Comparison of ENCODE assay signal across 19 mouse cellular contexts in genomic region chr16:50615569-50615968, GRCm38 (mm10). TPM values are rescaled to one million over a fixed set of nuclear protein-coding genes. Genes with fewer than 3 reads are reported as not detected.
DNase-seq lines count a peak whose midpoint lies in the region; ATAC-seq and TF ChIP-seq lines count a peak whose summit lies in the region.
"Had no signal": no experiment of that assay in that cellular context is flagged by ENCODE, and none has a peak within 500 bp of the region (broad histone marks: within the 10 kb centered on the region; RNA-seq: fewer than 3 reads in every experiment).

No protein-coding gene starts in this region.

- no peaks in the 10 kb centered on the region for H3K27me3 ChIP-seq in lung, embryonic 14.5 days (ENCODE audit: insufficient read depth, low read length)
- H3K27me3 ChIP-seq in forebrain, embryonic 12.5 days, result no peaks in the 10 kb centered on the region
- H3K27me3 ChIP-seq in hindbrain, embryonic 16.5 days (replicated peaks; ENCODE audit: control insufficient read depth, insufficient read depth, low read length), result no peaks in the 10 kb centered on the region
- H3K27me3 ChIP-seq in midbrain, embryonic 16.5 days (ENCODE audit: control insufficient read depth, insufficient read depth, low read depth, low read length), result 0 out of 2 replicates have a peak, but pooled peaks cover 4% of the 10 kb centered on the region
- H3K27me3 ChIP-seq: kidney, embryonic 15.5 days had no signal

- H3K4me2 ChIP-seq in lung, embryonic 14.5 days, result no peak overlapping the region
- H3K4me2 ChIP-seq in forebrain, embryonic 12.5 days, result peak overlapping the region; percentile 6; the same call in 1 of the 2 replicates
- H3K4me2 ChIP-seq in hindbrain, embryonic 16.5 days (ENCODE audit: low read length), result no peak overlapping the region
- no peak overlapping the region for H3K4me2 ChIP-seq in midbrain, embryonic 16.5 days (ENCODE audit: low read length)
- H3K4me2 ChIP-seq: kidney, embryonic 15.5 days had no signal

- H3K36me3 ChIP-seq in lung, embryonic 14.5 days (ENCODE audit: insufficient read depth), result no peaks in the 10 kb centered on the region
- H3K36me3 ChIP-seq in forebrain, embryonic 12.5 days (replicated peaks), result no peaks in the 10 kb centered on the region
- H3K36me3 ChIP-seq in hindbrain, embryonic 16.5 days (ENCODE audit: control insufficient read depth, insufficient read depth, low read length), result no peaks in the 10 kb centered on the region
- H3K36me3 ChIP-seq in midbrain, embryonic 16.5 days (ENCODE audit: control insufficient read depth, insufficient read depth, low read length), result no peaks in the 10 kb centered on the region
- H3K36me3 ChIP-seq: kidney, embryonic 15.5 days had no signal

- no peaks in the 10 kb centered on the region for H3K9me3 ChIP-seq in lung, embryonic 14.5 days (ENCODE audit: low read depth, low read length)
- H3K9me3 ChIP-seq in forebrain, embryonic 12.5 days, result no peaks in the 10 kb centered on the region
- H3K9me3 ChIP-seq in hindbrain, embryonic 16.5 days (ENCODE audit: control insufficient read depth, low read length), result no peaks in the 10 kb centered on the region
- H3K9me3 ChIP-seq in midbrain, embryonic 16.5 days (replicated peaks; ENCODE audit: control insufficient read depth, low read length, poor library complexity, severe bottlenecking), result no peaks in the 10 kb centered on the region
- H3K9me3 ChIP-seq: kidney, embryonic 15.5 days had no signal

- no peak for TF ChIP-seq CTCF in lung, embryonic 14.5 days (IDR thresholded peaks at IDR 0.05; ENCODE audit: low read depth)

- no peaks in the 10 kb centered on the region for H3K4me1 ChIP-seq in lung, embryonic 14.5 days (ENCODE audit: insufficient read depth)
- H3K4me1 ChIP-seq in forebrain, embryonic 12.5 days, result no peaks in the 10 kb centered on the region; the same call in 1 of the 2 replicates
- H3K4me1 ChIP-seq in hindbrain, embryonic 16.5 days (ENCODE audit: control insufficient read depth, insufficient read depth, low read depth, low read length), result no peaks in the 10 kb centered on the region
- H3K4me1 ChIP-seq in midbrain, embryonic 16.5 days (ENCODE audit: control insufficient read depth, insufficient read depth, low read length), result no peaks in the 10 kb centered on the region
- H3K4me1 ChIP-seq: kidney, embryonic 15.5 days had no signal

- no peak overlapping the region for H3K27ac ChIP-seq in lung, embryonic 14.5 days (ENCODE audit: low read depth)
- peak overlapping the region; percentile 65 for H3K27ac ChIP-seq in forebrain, embryonic 12.5 days
- H3K27ac ChIP-seq in hindbrain, embryonic 16.5 days (ENCODE audit: low read depth, low read length), result no peak overlapping the region
- H3K27ac ChIP-seq in midbrain, embryonic 16.5 days (ENCODE audit: low read length), result no peak overlapping the region
- H3K27ac ChIP-seq: kidney, embryonic 15.5 days had no signal

- H3K9ac ChIP-seq in lung, embryonic 14.5 days, result no peak overlapping the region
- no peak overlapping the region for H3K9ac ChIP-seq in forebrain, embryonic 12.5 days
- no peak overlapping the region for H3K9ac ChIP-seq in hindbrain, embryonic 16.5 days (ENCODE audit: low read depth, low read length)
- no peak overlapping the region for H3K9ac ChIP-seq in midbrain, embryonic 16.5 days (ENCODE audit: low read depth, low read length)
- H3K9ac ChIP-seq: kidney, embryonic 15.5 days; liver, postnatal 0 days had no signal

- no peak overlapping the region for H3K4me3 ChIP-seq in lung, embryonic 14.5 days (ENCODE audit: low read depth, low read length)
- H3K4me3 ChIP-seq in forebrain, embryonic 12.5 days (replicated peaks), result no peak overlapping the region
- no peak overlapping the region for H3K4me3 ChIP-seq in hindbrain, embryonic 16.5 days (ENCODE audit: low read length)
- H3K4me3 ChIP-seq in midbrain, embryonic 16.5 days (ENCODE audit: low read depth, low read length), result no peak overlapping the region
- H3K4me3 ChIP-seq: kidney, embryonic 15.5 days had no signal

- 42% methylated on average over 7 of the region's 7 CpGs for WGBS in lung, embryonic 14.5 days
- WGBS in forebrain, embryonic 12.5 days, result 29% methylated on average over 7 of the region's 7 CpGs
- 44% methylated on average over 7 of the region's 7 CpGs for WGBS in hindbrain, embryonic 16.5 days
- 33% methylated on average over 7 of the region's 7 CpGs for WGBS in midbrain, embryonic 16.5 days

- no peak for ATAC-seq in lung, embryonic 14.5 days (ENCODE audit: insufficient read depth)
- peak; percentile 81 for ATAC-seq in forebrain, embryonic 12.5 days (ENCODE audit: low FRiP score)
- peak; percentile 75 for ATAC-seq in hindbrain, embryonic 16.5 days
- ATAC-seq in midbrain, embryonic 16.5 days, result peak; percentile 66
- ATAC-seq in megakaryocyte-erythroid progenitor cell, adult 5-6 weeks (replicated peaks; ENCODE audit: low FRiP score, low TSS enrichment, poor library complexity, severe bottlenecking), result no peak
- ATAC-seq: liver, postnatal 0 days had no signal

- peak; percentile 70 for DNase-seq in lung, embryonic 14.5 days
- DNase-seq in lung, postnatal 4 days, result no peak
- no peak for DNase-seq in thymus, postnatal 10 days (ENCODE audit: low spot score in 2 of 2)
- DNase-seq: adrenal gland, postnatal 25 days; cerebellum, adult 11 months; embryo, embryonic 11 days; heart, adult 18-20 months; liver, postnatal 0 days had no signal

RNA-seq across cellular contexts. Expression of gene Ccdc54, which starts 24.6 kb away (rescaled TPM):
- polyA plus RNA-seq in lung, embryonic 14.5 days (2014; fragmentation: Nextera tagmentation; extraction: Ambion mirVana), result not detected in 2 replicates
- polyA plus RNA-seq in forebrain, embryonic 12.5 days (2016; fragmentation: Nextera tagmentation; extraction: Ambion mirVana), result not detected in 2 replicates
- polyA plus RNA-seq in hindbrain, embryonic 16.5 days (2015; fragmentation: Nextera tagmentation; extraction: Ambion mirVana), result not detected in 2 replicates
- polyA plus RNA-seq in midbrain, embryonic 16.5 days (2015; fragmentation: Nextera tagmentation; extraction: Ambion mirVana), result not detected in 2 replicates
- total RNA-seq in megakaryocyte-erythroid progenitor cell, adult 5-6 weeks (2014; fragmentation: Nextera tagmentation), result not detected in 2 replicates
- not detected in 2 replicates for total RNA-seq in megakaryocyte-erythroid progenitor cell, adult 5-6 weeks (2017)
- total RNA-seq: adrenal gland, postnatal 25 days; heart, adult 18-20 months; hematopoietic stem cell, adult 5-6 weeks; left cerebral cortex, postnatal 10 days; megakaryocyte, adult 5-6 weeks; neutrophil, adult 5-6 weeks had no signal
- polyA plus RNA-seq: frontal cortex, adult 2 months; kidney, embryonic 15.5 days; liver, postnatal 0 days; stomach, embryonic 16.5 days had no signal

Comparison
In these comparisons a context has a peak if more than half of its experiments do, and no peak if none do; other contexts are left out.
1. ATAC-seq: peak in forebrain, embryonic 12.5 days (single experiment), hindbrain, embryonic 16.5 days (single experiment) and midbrain, embryonic 16.5 days (single experiment); none in lung, embryonic 14.5 days (single experiment) and megakaryocyte-erythroid progenitor cell, adult 5-6 weeks (single experiment).